Mouse (Mus musculus): ENCODE results near the gene Ercc6l.
"Not testable (repeated sequence)": the region's sequence is repeated elsewhere in the genome, so short reads cannot be mapped to it uniquely, and the experiment has no call there.

The Ercc6l gene

GRCm38 (mm10) chrX:102103830-102104229, 53.1 kb downstream of the Ercc6l start:
- not testable (repeated sequence) for DNase-seq

DNA sequence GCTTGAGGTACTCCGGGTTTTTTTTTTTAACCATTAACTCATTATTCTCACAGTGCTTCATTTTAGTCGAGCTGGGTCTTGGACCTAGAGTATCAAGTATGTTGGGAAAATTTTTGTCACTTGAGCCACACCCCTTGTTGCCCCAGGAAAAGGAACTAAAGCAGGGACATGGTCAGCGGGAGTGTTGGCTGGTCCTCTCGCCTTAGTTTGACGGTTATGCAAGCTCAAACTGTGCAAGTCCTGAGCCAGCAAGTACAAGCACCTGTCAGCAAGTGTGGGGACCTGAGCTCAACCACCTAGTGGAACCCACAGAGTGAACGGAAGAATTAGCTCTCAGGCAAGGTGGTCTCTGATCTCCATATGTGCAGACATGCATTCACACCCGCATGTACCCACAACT, 55.0 kb downstream of the Ercc6l start:
- no peak for DNase-seq

- DNase-seq, result no peak
Measured at GRCm38 (mm10) chrX:102094381-102094904, 62.4 kb downstream of the Ercc6l start.
